Mouse (Mus musculus) c-Kit-negative CD71-positive TER-119-positive erythroid progenitor cells, embryonic 14.5 days (primary cell): ENCODE measurements around the gene Nrxn2.

Experiments used
- DNase-seq: peaks from one replicate; pipeline ENCODE4 v3.0.0-alpha.2; 2013; ENCODE audit warnings: low read depth, low spot score

Nrxn2 gene

DNA sequence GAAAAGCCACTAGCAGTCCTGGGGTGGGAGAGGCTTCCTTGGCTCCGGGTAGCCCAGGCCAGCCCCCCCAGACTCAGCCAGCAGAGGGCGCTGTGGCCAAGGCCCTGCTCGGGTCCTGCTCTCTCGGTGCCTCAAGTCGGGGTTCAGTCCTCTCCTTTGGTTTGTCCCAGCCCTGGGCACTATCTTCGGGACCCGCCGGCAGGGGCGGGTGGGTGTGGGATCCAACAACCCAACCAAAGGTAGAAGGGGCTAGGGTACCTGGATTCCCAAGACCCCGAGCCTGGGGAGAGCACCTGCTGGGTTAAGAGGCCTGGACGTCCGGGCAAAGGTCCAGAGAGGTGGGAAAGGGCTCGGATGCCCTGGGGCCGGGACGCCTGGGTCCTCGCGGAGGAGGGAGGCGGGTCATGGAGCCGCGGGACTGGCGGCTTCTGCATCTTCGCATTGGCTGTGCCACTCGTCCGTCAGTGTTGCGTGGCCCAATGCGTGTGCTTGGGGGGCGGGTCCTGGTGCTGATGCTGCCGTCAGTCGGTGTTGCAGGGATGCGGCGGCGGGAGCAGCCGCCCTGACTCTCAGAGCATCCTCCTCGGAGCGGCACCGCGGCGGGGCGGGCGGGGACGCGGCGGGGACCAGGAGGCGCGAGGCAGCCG, at the start of gene Nrxn2:
Nrxn2 (plus strand) TSS at position 499 of the 647 bp plus-strand sequence.
- DNase-seq = no peak

GRCm38 (mm10) chr19:6370175-6370574, 48.4 kb upstream of the Nrxn2 start:
- DNase-seq = no peak

GRCm38 (mm10) chr19:6372433-6372832, 46.1 kb upstream of the Nrxn2 start:
- DNase-seq = no peak

DNA sequence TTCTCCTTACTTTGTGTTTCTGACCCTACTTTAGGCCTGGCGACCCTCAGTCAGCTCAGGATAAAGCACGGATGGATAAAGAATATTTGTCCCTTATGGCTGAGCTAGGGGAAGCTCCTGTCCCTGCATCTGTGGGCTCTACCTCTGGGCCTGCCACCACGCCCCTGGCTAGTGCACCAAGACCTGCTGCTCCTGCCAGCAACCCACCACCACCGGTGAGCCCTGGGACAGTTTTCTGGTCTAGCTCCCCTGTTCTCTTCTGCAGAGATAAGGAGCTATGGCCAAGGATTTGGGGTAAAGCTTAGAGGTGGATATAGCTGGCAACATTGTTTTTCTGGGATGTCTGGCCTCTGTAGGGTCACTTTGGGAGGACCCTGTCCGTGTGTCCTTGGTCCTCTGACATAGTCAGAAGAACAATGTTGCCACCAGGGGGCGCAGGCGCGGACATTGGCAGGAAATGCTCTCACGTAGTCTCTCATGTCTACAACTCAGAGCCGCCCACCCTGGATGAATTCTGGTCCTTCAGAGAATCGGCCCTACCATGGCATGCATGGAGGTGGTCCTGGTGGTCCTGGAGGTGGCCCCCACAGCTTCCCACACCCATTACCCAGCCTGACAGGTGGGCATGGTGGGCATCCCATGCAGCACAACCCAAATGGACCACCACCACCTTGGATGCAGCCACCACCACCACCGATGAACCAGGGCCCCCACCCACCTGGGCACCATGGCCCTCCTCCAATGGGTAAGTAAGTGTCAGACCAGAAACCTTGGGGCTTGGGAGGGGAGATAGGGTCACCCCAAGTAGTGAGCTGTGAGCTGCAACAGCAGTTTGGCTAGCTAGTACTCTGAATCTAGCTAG, 44.8 kb upstream of the Nrxn2 start:
- peak; percentile 48 for DNase-seq

GRCm38 (mm10) chr19:6374571-6374970, 44.0 kb upstream of the Nrxn2 start:
- no peak for DNase-seq

DNA sequence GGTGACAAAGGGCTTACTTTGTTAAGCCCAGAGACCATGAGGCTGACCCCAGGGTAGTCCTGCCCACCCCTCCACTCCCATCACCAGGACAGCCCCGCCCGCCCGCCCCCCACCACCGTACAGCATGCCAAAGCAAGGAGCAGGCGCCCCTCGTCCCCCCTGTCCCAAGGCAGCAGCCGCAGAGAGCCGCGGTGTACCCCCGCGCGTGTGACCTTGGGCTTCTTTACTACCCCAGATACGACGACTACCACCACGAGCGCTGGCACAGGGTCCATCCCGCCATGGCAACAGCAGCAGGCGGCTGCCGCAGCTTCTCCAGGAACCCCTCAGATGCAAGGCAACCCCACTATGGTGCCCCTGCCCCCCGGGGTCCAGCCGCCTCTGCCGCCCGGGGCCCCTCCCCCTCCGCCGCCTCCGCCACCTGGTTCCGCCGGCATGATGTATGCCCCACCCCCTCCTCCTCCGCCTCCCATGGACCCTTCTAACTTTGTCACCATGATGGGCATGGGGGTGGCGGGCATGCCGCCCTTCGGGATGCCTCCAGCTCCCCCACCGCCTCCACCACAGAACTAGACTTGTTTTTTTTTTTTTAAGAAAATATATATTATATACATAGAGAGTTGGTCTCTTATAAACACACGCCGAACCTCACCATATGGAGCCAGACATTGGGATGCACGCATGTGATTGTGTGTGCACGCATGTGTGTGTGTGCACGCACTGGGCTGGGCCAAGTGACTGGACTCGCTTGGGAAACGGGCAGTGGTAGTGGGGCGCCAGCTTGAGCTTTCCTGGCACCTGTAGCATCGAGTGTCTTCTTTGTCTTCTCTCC, 42.9 kb upstream of the Nrxn2 start:
- no peak for DNase-seq

DNA sequence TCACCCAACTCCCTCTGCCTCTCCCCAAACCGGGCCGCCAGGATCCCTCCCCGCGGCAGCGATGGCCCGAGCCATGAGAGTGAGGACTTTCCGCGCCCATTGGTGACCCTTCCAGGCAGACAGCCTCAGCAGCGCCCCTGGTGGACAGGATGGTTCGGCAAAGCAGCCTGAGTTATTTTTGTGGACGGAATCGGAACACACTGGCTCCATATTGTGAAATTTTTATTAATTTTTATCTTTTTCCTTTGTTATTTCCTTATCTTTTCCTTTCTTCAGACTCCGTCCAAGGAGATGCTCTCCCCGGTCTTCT, 42.3 kb upstream of the Nrxn2 start:
- DNase-seq = no peak

GRCm38 (mm10) chr19:6376643-6377042, 41.9 kb upstream of the Nrxn2 start:
- DNase-seq = no peak

DNA sequence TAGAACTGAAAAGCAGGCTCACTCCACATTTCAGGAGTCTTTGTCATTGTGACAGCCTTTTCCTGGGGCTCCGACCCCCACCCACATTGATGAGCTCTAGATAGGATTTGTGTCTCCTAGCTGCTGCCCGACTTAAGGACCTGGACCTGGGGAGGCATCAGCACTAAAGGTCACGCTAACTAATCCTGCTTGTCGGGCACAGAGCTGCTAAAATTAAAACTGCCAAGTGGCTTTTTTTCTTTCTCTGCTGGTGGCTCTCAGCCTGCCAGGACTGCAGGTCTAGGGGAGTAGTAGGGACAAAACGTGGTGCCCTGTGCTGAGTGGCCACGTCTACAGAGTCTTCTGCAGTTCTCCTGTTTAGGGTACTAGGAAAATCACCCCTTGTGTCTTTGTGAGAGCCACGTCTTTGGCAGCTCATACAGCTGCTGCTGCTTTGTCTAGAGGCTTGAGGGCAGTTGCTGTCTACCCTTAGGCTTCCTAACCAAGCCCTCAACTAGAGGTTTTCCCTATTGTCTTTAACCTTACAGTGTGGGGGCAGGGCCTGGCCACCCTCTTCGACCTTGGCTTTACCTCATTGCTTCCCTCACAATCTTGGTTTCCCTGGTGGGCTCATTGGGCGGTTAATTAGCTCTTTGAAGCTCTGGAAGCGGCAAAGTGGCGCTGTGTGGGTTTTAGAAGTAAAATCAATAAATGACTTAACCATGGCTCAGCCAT, 41.0 kb upstream of the Nrxn2 start:
- no peak for DNase-seq

GRCm38 (mm10) chr19:6380411-6381166, 37.9 kb upstream of the Nrxn2 start:
- no peak for DNase-seq

DNA sequence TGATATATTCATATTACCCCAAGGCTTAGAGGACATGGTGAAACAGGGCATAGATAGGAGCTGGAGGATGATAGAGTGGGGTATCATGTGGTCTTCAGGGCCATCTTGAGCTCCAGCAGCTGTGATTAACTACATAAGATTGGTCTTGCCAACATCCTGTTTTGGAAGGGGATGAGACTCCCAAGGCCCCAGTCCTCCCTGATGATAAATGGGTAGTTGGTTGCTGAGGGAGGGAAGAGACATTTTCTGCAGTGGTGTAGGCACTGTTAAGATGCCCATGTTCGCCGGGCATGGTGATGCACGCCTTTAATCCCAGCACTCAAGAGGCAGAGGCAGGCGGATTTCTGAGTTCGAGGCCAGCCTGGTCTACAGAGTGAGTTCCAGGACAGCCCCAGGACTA, 37.3 kb upstream of the Nrxn2 start:
- DNase-seq = no peak

- DNase-seq = no peak
These were observed 36.1 kb upstream of the Nrxn2 start for GRCm38 (mm10) chr19:6382323-6382924.

DNA sequence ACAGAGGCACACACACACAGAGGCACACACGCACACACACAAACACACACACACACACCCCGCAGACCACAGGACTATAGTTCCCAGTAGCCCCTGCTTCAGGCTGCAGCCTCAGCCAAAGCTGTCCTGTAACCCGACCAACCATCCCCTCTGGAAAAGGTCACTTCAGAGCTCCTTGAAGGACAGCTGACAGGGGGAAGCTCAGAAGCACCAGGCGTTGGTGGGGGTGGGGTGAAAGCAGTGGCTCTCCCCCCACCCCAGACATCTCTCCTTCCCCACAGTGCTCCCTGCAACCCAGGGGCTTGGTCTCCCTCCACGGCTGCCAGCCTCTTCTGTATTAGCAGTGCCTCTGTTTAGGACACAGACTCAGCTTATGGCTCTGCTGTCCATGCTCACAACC, 35.1 kb upstream of the Nrxn2 start:
- no peak for DNase-seq

DNA sequence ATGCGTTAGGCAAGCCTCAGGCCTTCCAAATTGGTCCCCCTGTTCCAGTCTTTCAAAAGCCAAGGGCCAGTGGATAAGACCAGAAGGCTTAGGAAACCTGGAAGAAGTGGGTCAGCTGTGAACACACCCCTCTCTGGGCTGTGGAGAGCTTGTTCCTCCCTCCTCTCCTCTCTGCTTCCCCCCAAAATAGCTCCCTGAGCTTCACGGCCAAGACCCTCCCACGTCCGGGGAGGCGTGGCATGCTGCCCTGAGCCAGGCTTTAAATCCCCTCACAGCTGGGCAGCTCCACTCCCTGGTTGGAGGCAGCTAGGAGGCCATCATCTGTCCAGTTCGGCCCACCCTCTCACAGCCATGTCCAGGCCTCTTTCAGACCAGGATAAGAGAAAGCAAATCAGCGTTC, 34.4 kb upstream of the Nrxn2 start, which contains the start of gene Pygm:
Pygm (plus strand) TSS at position 272 of the 400 bp plus-strand sequence.
- DNase-seq = no peak

GRCm38 (mm10) chr19:6384954-6385353, 33.6 kb upstream of the Nrxn2 start:
- DNase-seq = no peak

- no peak for DNase-seq
These were observed 33.1 kb upstream of the Nrxn2 start for GRCm38 (mm10) chr19:6385419-6385818.

GRCm38 (mm10) chr19:6385821-6386220, 32.7 kb upstream of the Nrxn2 start:
- no peak for DNase-seq

- DNase-seq = no peak
These were observed 32.3 kb upstream of the Nrxn2 start for GRCm38 (mm10) chr19:6386234-6386633.

DNA sequence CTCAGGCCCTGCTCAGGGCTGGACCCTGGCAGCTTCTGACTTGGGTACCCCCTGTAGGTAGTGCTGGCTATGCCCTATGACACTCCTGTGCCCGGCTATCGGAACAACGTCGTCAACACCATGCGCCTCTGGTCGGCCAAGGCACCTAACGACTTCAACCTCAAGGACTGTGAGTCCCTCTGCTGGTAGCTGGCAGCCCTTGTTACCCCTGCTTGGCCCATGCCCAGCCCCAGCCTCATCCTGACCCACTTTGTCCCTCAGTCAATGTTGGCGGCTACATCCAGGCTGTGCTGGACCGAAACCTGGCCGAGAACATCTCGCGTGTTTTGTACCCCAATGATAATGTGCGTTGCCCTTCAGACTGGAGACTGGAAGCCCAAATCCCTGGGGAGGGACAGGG, 30.5 kb upstream of the Nrxn2 start:
- DNase-seq = no peak

GRCm38 (mm10) chr19:6389803-6390202, 28.7 kb upstream of the Nrxn2 start:
- DNase-seq = no peak

DNA sequence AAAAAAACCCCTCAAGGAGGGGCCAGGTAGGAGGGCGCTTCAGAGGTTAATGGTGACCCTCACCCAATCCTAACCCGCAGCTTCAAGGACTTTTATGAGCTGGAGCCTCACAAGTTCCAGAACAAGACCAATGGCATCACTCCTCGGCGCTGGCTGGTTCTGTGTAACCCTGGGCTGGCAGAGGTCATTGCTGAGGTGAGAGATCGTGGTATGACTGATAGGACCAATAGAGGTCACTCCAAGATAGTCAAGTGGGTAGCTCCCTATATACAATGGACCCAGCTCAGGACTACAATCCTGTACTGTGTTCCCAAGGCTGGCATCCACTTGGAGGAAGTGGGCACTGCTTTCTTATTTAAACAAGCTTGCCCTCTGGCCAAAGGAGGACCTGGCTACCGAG, 28.3 kb upstream of the Nrxn2 start:
- DNase-seq = no peak
